Mouse (Mus musculus) G1E (cell line): ENCODE measurements around the gene Gm7579.

ENCODE experiments used
- CTCF ChIP-seq: IDR thresholded peaks from 2 replicates; pipeline ENCODE4 v1.5.1; 2012; ENCODE audit warnings: low read depth, low read length, inconsistent platforms, mixed read lengths
- GATA1 ChIP-seq: IDR thresholded peaks from 2 replicates; pipeline ENCODE4 v1.6.1; 2012; ENCODE audit warnings: borderline replicate concordance, low read length, inconsistent platforms, mixed read lengths

DNA sequence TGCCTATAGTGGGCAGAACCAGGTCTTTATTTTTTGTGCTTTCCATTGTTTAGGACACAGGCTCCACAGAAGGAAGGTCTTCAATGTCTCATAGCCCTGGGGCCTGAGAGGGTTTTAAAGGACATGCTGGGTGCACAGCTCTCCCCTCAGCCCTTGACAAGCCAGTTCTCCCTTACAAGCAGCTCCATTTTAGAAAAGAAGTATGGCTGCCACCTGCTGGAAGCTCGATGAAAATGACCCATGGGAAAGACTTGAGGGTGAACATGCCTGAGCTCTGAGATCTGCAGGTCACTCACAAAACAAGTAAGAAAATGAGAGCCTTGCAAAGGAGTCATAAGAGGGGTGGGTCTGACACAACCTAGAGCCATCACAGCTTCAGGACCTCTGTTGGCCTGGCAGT, 38.2 kb downstream of the Gm7579 start:
- no peak for TF ChIP-seq CTCF
- no peak for TF ChIP-seq GATA1
